In genomic region chr5:108680871-108681270, GRCm38 (mm10) we compare ENCODE assay signal across 34 mouse cellular contexts. TPM values are rescaled to one million over a fixed set of nuclear protein-coding genes. Genes with fewer than 3 reads are reported as not detected.
DNase-seq lines count a peak whose midpoint lies in the region; ATAC-seq and TF ChIP-seq lines count a peak whose summit lies in the region.
"Had no signal": no experiment of that assay in that cellular context is flagged by ENCODE, and none has a peak within 500 bp of the region (broad histone marks: within the 10 kb centered on the region; RNA-seq: fewer than 3 reads in every experiment).

No protein-coding gene starts in this region.

- H3K27me3 ChIP-seq in midbrain, embryonic 14.5 days (ENCODE audit: control insufficient read depth, insufficient read depth, low read length): no peaks in the 10 kb centered on the region
- H3K27me3 ChIP-seq in midbrain, postnatal 0 days (ENCODE audit: insufficient read depth, low read length): no peaks in the 10 kb centered on the region
- H3K27me3 ChIP-seq: embryonic facial prominence, embryonic 15.5 days; forebrain, embryonic 13.5 days; heart, embryonic 15.5 days; hindbrain, embryonic 12.5 days; intestine, embryonic 15.5 days; limb, embryonic 13.5 days; liver, embryonic 13.5 days; neural tube, embryonic 15.5 days; stomach, embryonic 15.5 days had no signal

- H3K4me1 ChIP-seq in midbrain, embryonic 14.5 days (ENCODE audit: control insufficient read depth, insufficient read depth, low read length): peaks cover 17% of the 10 kb centered on the region; the same call in 1 of the 2 replicates
- peaks cover 15% of the 10 kb centered on the region for H3K4me1 ChIP-seq in midbrain, postnatal 0 days (ENCODE audit: insufficient read depth, low read length)

- H3K4me3 ChIP-seq in midbrain, embryonic 14.5 days (replicated peaks; ENCODE audit: low read depth, low read length): no peak overlapping the region
- H3K4me3 ChIP-seq in midbrain, postnatal 0 days (ENCODE audit: low read depth, low read length): no peak overlapping the region
- H3K4me3 ChIP-seq: embryonic facial prominence, embryonic 10.5 days; embryonic facial prominence, embryonic 15.5 days; forebrain, embryonic 13.5 days; heart, embryonic 15.5 days; hindbrain, embryonic 12.5 days; intestine, embryonic 15.5 days; limb, embryonic 13.5 days; liver, embryonic 13.5 days; midbrain, embryonic 10.5 days; neural tube, embryonic 15.5 days; stomach, embryonic 15.5 days had no signal

- no peaks in the 10 kb centered on the region for H3K9me3 ChIP-seq in midbrain, embryonic 14.5 days (ENCODE audit: control insufficient read depth, low read length)
- H3K9me3 ChIP-seq in midbrain, postnatal 0 days (ENCODE audit: low read length): no peaks in the 10 kb centered on the region
- H3K9me3 ChIP-seq: embryonic facial prominence, embryonic 10.5 days; embryonic facial prominence, embryonic 15.5 days; forebrain, embryonic 13.5 days; heart, embryonic 15.5 days; hindbrain, embryonic 12.5 days; intestine, embryonic 15.5 days; limb, embryonic 13.5 days; liver, embryonic 13.5 days; midbrain, embryonic 10.5 days; neural tube, embryonic 15.5 days; stomach, embryonic 15.5 days had no signal

- no peak for TF ChIP-seq CTCF in midbrain, postnatal 0 days (IDR thresholded peaks at IDR 0.05)

- ATAC-seq in midbrain, embryonic 14.5 days (ENCODE audit: low FRiP score, low TSS enrichment): no peak
- ATAC-seq in midbrain, postnatal 0 days (ENCODE audit: low FRiP score): no peak
- ATAC-seq: activated CD4-positive, CD25-positive, alpha-beta regulatory T cell, adult 4 months; forebrain, embryonic 13.5 days; hindbrain, postnatal 0 days; intestine, embryonic 15.5 days had no signal

- peak; percentile 82 to 88 for DNase-seq in adrenal gland, adult (ENCODE audit: inconsistent age in 2 of 2, low spot score in 1 of 2)
- no peak for DNase-seq in adrenal gland, adult 18-20 months (ENCODE audit: low spot score in 2 of 2)
- no peak for DNase-seq in midbrain, embryonic 14.5 days
- DNase-seq in midbrain, postnatal 0 days (ENCODE audit: low spot score): no peak
- peak; percentile 68 to 74 for DNase-seq in adrenal gland, postnatal 36 days
- DNase-seq in heart, postnatal 10 days: no peak
- DNase-seq in natural killer cell, adult 2 months (ENCODE audit: low spot score in 2 of 2): no peak
- DNase-seq: cerebellum, adult 2 months; cerebellum, postnatal 25 days; gastrocnemius, postnatal 10 days; heart, postnatal 36 days; kidney, adult 2 months; kidney, postnatal 4 days; liver, embryonic 13.5 days; lung, adult 18-20 months; lung, postnatal 10 days; retina, postnatal 1 day; right cerebral cortex, postnatal 25 days; thymus, postnatal 14 days had no signal

- no peak overlapping the region for H3K27ac ChIP-seq in midbrain, embryonic 14.5 days (replicated peaks; ENCODE audit: low read depth, low read length)
- no peak overlapping the region for H3K27ac ChIP-seq in midbrain, postnatal 0 days (ENCODE audit: low read depth, low read length)
- H3K27ac ChIP-seq: embryonic facial prominence, embryonic 10.5 days; embryonic facial prominence, embryonic 15.5 days; forebrain, embryonic 13.5 days; heart, embryonic 15.5 days; hindbrain, embryonic 12.5 days; hindbrain, postnatal 0 days; intestine, embryonic 15.5 days; kidney, postnatal 0 days; limb, embryonic 13.5 days; liver, embryonic 13.5 days; macrophage; midbrain, embryonic 10.5 days; neural tube, embryonic 15.5 days; stomach, embryonic 15.5 days had no signal

- intact Hi-C loops in heart, postnatal 10 days (cut with DNase I): no loop called here

- H3K9ac ChIP-seq in midbrain, embryonic 14.5 days (replicated peaks; ENCODE audit: low read length): 0 out of 2 replicates have a peak overlapping the region, but pooled peaks have one; percentile 20
- no peak overlapping the region for H3K9ac ChIP-seq in midbrain, postnatal 0 days (replicated peaks; ENCODE audit: low read length, poor library complexity, severe bottlenecking)
- H3K9ac ChIP-seq: embryonic facial prominence, embryonic 15.5 days; forebrain, embryonic 13.5 days; heart, embryonic 15.5 days; hindbrain, embryonic 12.5 days; intestine, embryonic 15.5 days; limb, embryonic 13.5 days; liver, embryonic 13.5 days; neural tube, embryonic 15.5 days; stomach, embryonic 15.5 days had no signal

- H3K4me2 ChIP-seq in midbrain, embryonic 14.5 days (ENCODE audit: low read length): no peak overlapping the region
- no peak overlapping the region for H3K4me2 ChIP-seq in midbrain, postnatal 0 days (ENCODE audit: low read depth, low read length, poor library complexity, severe bottlenecking)
- H3K4me2 ChIP-seq: embryonic facial prominence, embryonic 15.5 days; forebrain, embryonic 13.5 days; heart, embryonic 15.5 days; hindbrain, embryonic 12.5 days; intestine, embryonic 15.5 days; limb, embryonic 13.5 days; liver, embryonic 13.5 days; neural tube, embryonic 15.5 days; stomach, embryonic 15.5 days had no signal

- WGBS in midbrain, embryonic 14.5 days: 95% methylated on average over 6 of the region's 6 CpGs
- WGBS in midbrain, postnatal 0 days: 95% methylated on average over 6 of the region's 6 CpGs

- H3K36me3 ChIP-seq in midbrain, embryonic 14.5 days (ENCODE audit: control insufficient read depth, insufficient read depth, low read length): no peaks in the 10 kb centered on the region
- H3K36me3 ChIP-seq in midbrain, postnatal 0 days (ENCODE audit: insufficient read depth, low read length): 0 out of 2 replicates have a peak, but pooled peaks cover 4% of the 10 kb centered on the region
- H3K36me3 ChIP-seq: embryonic facial prominence, embryonic 15.5 days; heart, embryonic 15.5 days; hindbrain, embryonic 12.5 days; intestine, embryonic 15.5 days; liver, embryonic 13.5 days; midbrain, embryonic 10.5 days; neural tube, embryonic 15.5 days; stomach, embryonic 15.5 days had no signal

RNA-seq across cellular contexts. Expression of gene Slc26a1, which starts 5.5 kb away (rescaled TPM):
- under 1 TPM; 0.06 to 0.23 TPM for total RNA-seq in adrenal gland, adult 18-20 months (2021)
- polyA plus RNA-seq in midbrain, embryonic 14.5 days (2014; fragmentation: Nextera tagmentation; extraction: Ambion mirVana): 2.9 and 3.6 TPM in 2 replicates
- 9.3 and 10.1 TPM in 2 replicates for total RNA-seq in midbrain, postnatal 0 days (2014; rRNA removed)
- polyA plus RNA-seq in midbrain, postnatal 0 days (2015; fragmentation: Nextera tagmentation; extraction: Ambion mirVana): 4.2 and 5.3 TPM in 2 replicates
- total RNA-seq in adrenal gland, postnatal 36 days (2021): under 1 TPM in 1 of 2 experiments, not detected in 1; 0.30 TPM
- under 1 TPM in 1 of 2 experiments, not detected in 1; 0.17 TPM for total RNA-seq in heart, postnatal 10 days (2021)
- total RNA-seq: heart, postnatal 36 days; monocyte, adult 5-6 weeks had no signal
- polyA plus RNA-seq: macrophage had no signal

RNA-seq across cellular contexts. Expression of gene Fgfrl1, which starts 11.3 kb away (rescaled TPM):
- 10 to 100 TPM; 30.3 to 68.9 TPM for total RNA-seq in adrenal gland, adult 18-20 months (2021)
- 3.6 and 5.2 TPM in 2 replicates for polyA plus RNA-seq in midbrain, embryonic 14.5 days (2014; fragmentation: Nextera tagmentation; extraction: Ambion mirVana)
- total RNA-seq in midbrain, postnatal 0 days (2014; rRNA removed): 12.9 and 20.4 TPM in 2 replicates
- polyA plus RNA-seq in midbrain, postnatal 0 days (2015; fragmentation: Nextera tagmentation; extraction: Ambion mirVana): 5.4 and 5.7 TPM in 2 replicates
- 10 to 100 TPM; 45.8 to 47.5 TPM for total RNA-seq in adrenal gland, postnatal 36 days (2021)
- 10 to 100 TPM; 18.0 to 24.2 TPM for total RNA-seq in heart, postnatal 10 days (2021)
- polyA plus RNA-seq: activated CD4-positive, CD25-positive, alpha-beta regulatory T cell, adult 4 months had no signal

RNA-seq across cellular contexts. Expression of gene Dgkq, which starts 11.4 kb away (rescaled TPM):
- 10 to 100 TPM; 19.9 to 21.3 TPM for total RNA-seq in adrenal gland, adult 18-20 months (2021)
- 24.4 and 32.5 TPM in 2 replicates for polyA plus RNA-seq in midbrain, embryonic 14.5 days (2014; fragmentation: Nextera tagmentation; extraction: Ambion mirVana)
- 45.4 and 51.8 TPM in 2 replicates for total RNA-seq in midbrain, postnatal 0 days (2014; rRNA removed)
- polyA plus RNA-seq in midbrain, postnatal 0 days (2015; fragmentation: Nextera tagmentation; extraction: Ambion mirVana): 23.5 and 23.7 TPM in 2 replicates
- 10 to 100 TPM; 17.4 to 18.7 TPM for total RNA-seq in adrenal gland, postnatal 36 days (2021)
- total RNA-seq in heart, postnatal 10 days (2021): 10 to 100 TPM; 12.8 to 13.4 TPM

RNA-seq across cellular contexts. Expression of gene Idua, which starts 20.7 kb away (rescaled TPM):
- 10 to 100 TPM; 14.3 to 14.8 TPM for total RNA-seq in adrenal gland, adult 18-20 months (2021)
- 11.9 and 12.7 TPM in 2 replicates for polyA plus RNA-seq in midbrain, embryonic 14.5 days (2014; fragmentation: Nextera tagmentation; extraction: Ambion mirVana)
- 9.2 and 10.9 TPM in 2 replicates for total RNA-seq in midbrain, postnatal 0 days (2014; rRNA removed)
- 8.8 and 9.8 TPM in 2 replicates for polyA plus RNA-seq in midbrain, postnatal 0 days (2015; fragmentation: Nextera tagmentation; extraction: Ambion mirVana)
- 10 to 100 TPM; 14.0 to 16.0 TPM for total RNA-seq in adrenal gland, postnatal 36 days (2021)
- total RNA-seq in heart, postnatal 10 days (2021): 10 to 100 TPM; 13.2 to 14.6 TPM

RNA-seq across cellular contexts. Expression of gene Tmem175, which starts 51.3 kb away (rescaled TPM):
- total RNA-seq in adrenal gland, adult 18-20 months (2021): 10 to 100 TPM; 17.2 to 25.4 TPM
- polyA plus RNA-seq in midbrain, embryonic 14.5 days (2014; fragmentation: Nextera tagmentation; extraction: Ambion mirVana): 25.7 and 29.9 TPM in 2 replicates
- 34.1 and 37.6 TPM in 2 replicates for total RNA-seq in midbrain, postnatal 0 days (2014; rRNA removed)
- polyA plus RNA-seq in midbrain, postnatal 0 days (2015; fragmentation: Nextera tagmentation; extraction: Ambion mirVana): 34.2 and 41.4 TPM in 2 replicates
- total RNA-seq in adrenal gland, postnatal 36 days (2021): 10 to 100 TPM; 21.2 to 31.3 TPM
- 10 to 100 TPM; 10.2 to 10.3 TPM for total RNA-seq in heart, postnatal 10 days (2021)

Comparison
In these comparisons a context has a peak if more than half of its experiments do, and no peak if none do; other contexts are left out.
1. DNase-seq: peak in adrenal gland, adult (2 of 2) and adrenal gland, postnatal 36 days (2 of 2); none in adrenal gland, adult 18-20 months (0 of 2), midbrain, embryonic 14.5 days (single experiment), midbrain, postnatal 0 days (single experiment), heart, postnatal 10 days (0 of 2) and natural killer cell, adult 2 months (0 of 2).